Mouse (Mus musculus): ENCODE data around the gene Slc29a2. TPM values are rescaled to one million over a fixed set of nuclear protein-coding genes. Genes with fewer than 3 reads are reported as not detected.

Gene Slc29a2
- polyA plus RNA-seq (2012; rRNA removed), result 23.8 and 24.0 TPM in 2 replicates

DNA sequence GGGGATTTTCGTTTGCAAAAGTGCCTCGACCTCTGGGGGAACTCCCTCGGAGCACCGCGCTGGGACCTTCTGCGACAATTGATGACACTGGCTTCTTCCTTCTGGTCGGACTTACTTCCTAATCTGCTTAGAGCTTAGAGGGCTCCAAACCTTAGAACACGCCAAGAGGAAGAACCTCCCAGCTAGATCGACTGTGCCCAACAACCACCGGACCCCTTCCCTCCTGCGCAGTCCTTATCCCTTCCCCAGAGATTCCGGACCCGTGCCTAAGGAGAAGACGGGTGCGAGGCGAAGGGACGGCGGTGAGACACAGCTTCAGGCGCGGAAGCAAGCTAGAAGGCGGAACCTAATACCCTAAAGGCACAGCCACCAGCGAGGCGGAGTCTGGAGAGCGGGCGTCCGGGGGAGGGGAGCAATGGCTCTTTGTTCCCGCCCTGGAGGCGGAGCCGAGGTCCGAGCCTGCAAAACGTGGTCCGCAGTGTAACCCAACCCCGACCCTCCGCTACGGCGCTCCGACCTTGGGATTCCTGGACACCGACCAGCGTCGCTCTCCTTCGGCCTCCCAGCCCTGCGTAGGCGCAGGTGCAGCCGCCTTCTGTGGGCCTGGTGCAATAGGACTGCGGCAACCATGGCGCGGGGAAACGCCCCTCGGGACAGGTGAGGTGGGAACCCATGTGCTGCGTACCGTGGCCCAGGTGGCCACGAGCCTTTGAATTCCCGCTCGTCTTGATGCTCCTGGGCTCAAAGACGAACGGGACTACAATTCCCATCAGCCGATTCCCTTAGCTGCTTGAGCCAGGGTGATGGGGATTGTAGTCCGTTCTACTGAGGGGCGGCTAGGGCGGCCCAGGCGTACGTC, at the start of gene Slc29a2:
Gene Slc29a2, plus strand, starts transcription at position 240 of the 859 bp plus-strand sequence.
- TF ChIP-seq CTCF (IDR thresholded peaks at IDR 0.05; ENCODE audit: borderline replicate concordance, insufficient read depth, low read depth, low read length) (no peak), POLR2A (IDR thresholded peaks at IDR 0.05; ENCODE audit: borderline replicate concordance, insufficient read depth, low read length) (peak; percentile 84)
- under 1% methylated on average over 62 of the region's 62 CpGs for WGBS
- DNase-seq, result peak; percentile 93 to 94
- H3K4me1 ChIP-seq (ENCODE audit: control insufficient read depth, insufficient read depth, low read length), result no peaks in the 10 kb centered on the region
- H3K27me3 ChIP-seq (ENCODE audit: control insufficient read depth, insufficient read depth, low read length), result no peaks in the 10 kb centered on the region
- H3K27ac ChIP-seq (ENCODE audit: insufficient read depth, low read length), result peak within 1 kb of the TSS; percentile 32
- peak within 1 kb of the TSS; percentile 81 for H3K4me3 ChIP-seq (replicated peaks; ENCODE audit: insufficient read depth, low read depth, low read length)

DNA sequence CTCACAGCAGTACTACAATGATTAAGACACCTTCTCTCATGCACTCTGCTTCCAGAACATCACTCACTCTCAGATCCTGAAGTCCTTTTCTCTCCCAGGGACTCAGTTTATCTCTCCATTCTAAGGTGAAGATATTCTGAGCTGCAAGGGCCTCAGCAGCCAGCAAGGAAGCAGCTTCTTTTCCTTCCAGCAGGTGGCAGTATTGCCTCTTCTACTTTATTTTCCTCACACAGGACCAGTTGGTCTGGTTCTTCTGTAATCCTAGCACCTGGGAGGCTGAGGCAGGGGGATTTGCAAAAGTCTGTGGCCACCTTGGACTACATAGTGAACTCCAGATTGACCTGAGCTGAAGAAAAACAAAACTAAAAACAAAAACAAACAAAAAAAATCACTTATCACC, 41.9 kb upstream of the Slc29a2 start:
- H3K27me3 ChIP-seq (ENCODE audit: control insufficient read depth, insufficient read depth, low read length), result 0 out of 2 replicates have a peak, but pooled peaks cover 1% of the 10 kb centered on the region
- DNase-seq, result peak; percentile 70 to 77
- H3K4me1 ChIP-seq (ENCODE audit: control insufficient read depth, insufficient read depth, low read length), result no peaks in the 10 kb centered on the region
- no peak overlapping the region for H3K4me3 ChIP-seq (replicated peaks; ENCODE audit: insufficient read depth, low read depth, low read length)
- peak; percentile 84 for TF ChIP-seq CTCF (IDR thresholded peaks at IDR 0.05; ENCODE audit: borderline replicate concordance, insufficient read depth, low read depth, low read length)
- TF ChIP-seq POLR2A (IDR thresholded peaks at IDR 0.05; ENCODE audit: borderline replicate concordance, insufficient read depth, low read length), result no peak
- H3K27ac ChIP-seq (ENCODE audit: insufficient read depth, low read length), result no peak overlapping the region

DNA sequence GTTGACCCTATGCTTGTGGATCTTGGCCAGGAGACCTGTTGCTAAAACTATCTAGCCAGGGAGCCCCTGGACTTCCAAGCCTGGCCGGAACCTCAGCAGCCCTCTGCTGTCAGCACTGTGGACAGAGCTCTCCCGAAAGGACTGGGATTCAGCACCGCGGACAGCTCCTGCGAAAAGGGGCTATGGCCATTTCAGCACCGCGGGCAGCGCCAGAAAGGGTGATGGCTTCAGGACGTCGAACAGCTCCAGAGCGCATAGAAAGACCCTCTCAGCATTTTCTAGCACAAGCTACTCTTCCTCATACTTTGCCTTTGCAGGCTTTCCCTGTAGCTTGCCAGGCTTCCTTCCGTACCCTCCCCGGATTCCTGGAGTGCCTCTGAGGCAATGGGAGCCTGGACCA, 34.6 kb upstream of the Slc29a2 start:
- Histone ChIP-seq H3K27me3 (ENCODE audit: control insufficient read depth, insufficient read depth, low read length) (0 out of 2 replicates have a peak, but pooled peaks cover 1% of the 10 kb centered on the region), H3K27ac (ENCODE audit: insufficient read depth, low read length) (no peak overlapping the region)

DNA sequence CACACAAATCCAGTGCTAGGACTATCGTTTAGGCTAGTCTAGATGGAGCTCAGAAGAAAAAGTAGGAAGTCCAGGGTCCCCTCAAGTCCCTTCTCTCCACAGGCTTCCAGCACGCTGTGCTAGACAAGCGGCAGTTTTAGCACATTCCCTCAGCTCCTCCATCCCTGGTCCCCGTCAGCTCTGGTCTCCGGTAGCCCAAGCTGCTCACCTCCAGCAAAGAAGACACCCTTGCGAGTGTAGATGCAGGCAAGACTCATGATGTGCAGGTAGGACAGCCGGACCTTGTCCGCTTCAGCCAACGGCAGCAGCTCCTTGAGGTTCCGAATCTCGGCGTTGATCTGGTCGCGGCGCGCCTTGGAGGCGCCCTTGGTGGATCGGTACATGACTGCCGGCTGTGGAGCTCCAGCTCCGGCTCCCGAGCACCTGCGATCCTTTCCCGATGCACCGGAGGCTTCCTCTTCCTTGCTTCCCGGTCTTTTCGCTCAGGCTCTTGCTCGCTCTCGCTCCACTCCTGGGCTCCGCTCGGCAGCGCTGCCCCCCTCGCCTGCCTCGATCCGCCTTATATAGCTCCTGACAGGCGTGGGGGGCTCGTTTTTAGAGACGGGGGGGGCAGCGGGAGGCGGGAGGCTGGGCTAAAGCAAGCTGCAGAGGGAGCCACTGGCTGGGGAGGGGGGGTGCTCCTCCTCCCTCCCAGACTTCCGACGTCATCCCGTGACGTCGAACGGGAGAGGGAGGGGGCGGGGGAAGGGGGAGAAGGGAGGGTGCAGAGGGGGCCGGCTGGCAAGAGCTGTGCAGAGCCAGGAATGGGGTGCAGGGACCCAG, 34.0 kb upstream of the Slc29a2 start:
- Histone ChIP-seq H3K4me3 (replicated peaks; ENCODE audit: insufficient read depth, low read depth, low read length) (peak overlapping the region; percentile 65), H3K4me1 (ENCODE audit: control insufficient read depth, insufficient read depth, low read length) (peaks cover 35% of the 10 kb centered on the region), H3K27ac (ENCODE audit: insufficient read depth, low read length) (peak overlapping the region; percentile 72), H3K27me3 (ENCODE audit: control insufficient read depth, insufficient read depth, low read length) (no peaks in the 10 kb centered on the region)
- peak; percentile 89 for DNase-seq
- no peak for TF ChIP-seq CTCF (IDR thresholded peaks at IDR 0.05; ENCODE audit: borderline replicate concordance, insufficient read depth, low read depth, low read length)
- peak; percentile 80 for TF ChIP-seq POLR2A (IDR thresholded peaks at IDR 0.05; ENCODE audit: borderline replicate concordance, insufficient read depth, low read length)
- WGBS, result 2% methylated on average over 47 of the region's 47 CpGs

More for the DNA sequence above, 34.6 kb upstream of the Slc29a2 start:
- Histone ChIP-seq H3K4me1 (ENCODE audit: control insufficient read depth, insufficient read depth, low read length) (peaks cover 33% of the 10 kb centered on the region), H3K4me3 (replicated peaks; ENCODE audit: insufficient read depth, low read depth, low read length) (peak overlapping the region; percentile 65)
- no peak for TF ChIP-seq CTCF (IDR thresholded peaks at IDR 0.05; ENCODE audit: borderline replicate concordance, insufficient read depth, low read depth, low read length)
- no peak for TF ChIP-seq POLR2A (IDR thresholded peaks at IDR 0.05; ENCODE audit: borderline replicate concordance, insufficient read depth, low read length)
- DNase-seq, result peak; percentile 47 to 64
- under 1% methylated on average over 13 of the region's 13 CpGs for WGBS

DNA sequence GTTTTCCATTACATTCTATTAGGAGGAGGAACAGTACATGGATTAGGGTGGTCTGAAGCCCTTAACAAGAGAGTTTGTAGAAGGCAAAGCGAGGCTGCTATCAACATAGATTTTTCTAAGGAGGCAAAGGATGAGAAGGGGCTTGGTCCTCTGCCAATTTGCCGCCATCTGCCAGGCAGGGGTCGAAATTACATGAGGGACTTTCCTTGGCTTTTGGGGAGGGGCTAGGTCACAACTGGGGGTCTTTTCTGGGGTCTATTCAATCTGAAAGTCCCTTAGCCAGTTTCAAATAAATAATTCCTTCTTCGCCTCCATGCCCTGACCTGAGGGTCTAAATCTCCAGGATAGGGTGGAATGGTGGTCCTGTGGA, 33.4 kb upstream of the Slc29a2 start, which contains the start of gene Npas4:
Gene Npas4, minus strand, starts transcription at position 61 of the 370 bp plus-strand sequence.
- Histone ChIP-seq H3K27ac (ENCODE audit: insufficient read depth, low read length) (peak within 1 kb of the TSS; percentile 72), H3K4me3 (replicated peaks; ENCODE audit: insufficient read depth, low read depth, low read length) (peak within 1 kb of the TSS; percentile 65), H3K4me1 (ENCODE audit: control insufficient read depth, insufficient read depth, low read length) (peaks cover 41% of the 10 kb centered on the region), H3K27me3 (ENCODE audit: control insufficient read depth, insufficient read depth, low read length) (no peaks in the 10 kb centered on the region)
- no peak for DNase-seq
- TF ChIP-seq CTCF (IDR thresholded peaks at IDR 0.05; ENCODE audit: borderline replicate concordance, insufficient read depth, low read depth, low read length) (no peak), POLR2A (IDR thresholded peaks at IDR 0.05; ENCODE audit: borderline replicate concordance, insufficient read depth, low read length) (no peak)
- WGBS, result 11% methylated on average over 4 of the region's 4 CpGs

DNA sequence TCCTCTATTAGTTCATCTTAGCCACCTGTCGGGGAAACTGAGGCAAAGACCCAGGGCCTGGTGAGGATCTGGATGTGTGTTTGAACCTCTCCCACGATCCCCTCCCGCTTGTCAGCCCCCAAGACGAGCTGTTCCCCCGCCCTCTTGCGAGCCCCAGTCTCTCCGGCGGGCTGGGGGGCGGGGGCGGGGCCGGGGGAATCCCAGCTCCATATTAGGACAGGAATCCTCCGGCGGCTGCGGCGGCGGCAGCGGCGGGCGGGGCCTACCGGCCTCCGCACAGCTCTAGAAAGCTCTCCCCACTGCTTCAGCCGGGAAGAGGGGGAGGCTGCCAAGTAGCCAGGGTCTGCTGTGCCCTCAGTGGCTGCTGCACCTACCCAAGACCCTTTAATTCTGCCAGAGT, 32.9 kb upstream of the Slc29a2 start:
- H3K27me3 ChIP-seq (ENCODE audit: control insufficient read depth, insufficient read depth, low read length), result no peaks in the 10 kb centered on the region
- peak; percentile 62 to 68 for DNase-seq

DNA sequence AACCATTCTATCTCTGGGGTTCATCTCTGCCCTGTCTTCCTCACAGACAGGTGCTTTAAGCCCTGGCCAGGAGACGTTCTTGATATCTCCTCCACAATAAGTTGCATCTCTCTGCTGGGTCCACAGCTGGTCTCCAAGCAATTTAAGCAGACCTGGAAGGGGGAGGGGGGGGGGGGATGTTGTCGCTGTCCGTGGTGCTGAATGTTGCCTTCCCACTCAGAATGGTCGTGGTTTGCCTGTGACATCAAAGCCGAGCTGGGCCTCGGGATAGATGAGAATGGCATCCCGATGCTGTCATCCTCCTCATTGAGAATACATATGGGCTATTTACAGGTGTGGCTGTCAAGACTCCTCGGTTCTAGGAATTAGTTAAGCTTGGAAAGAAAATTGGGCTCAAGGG, 31.3 kb upstream of the Slc29a2 start:
- Histone ChIP-seq H3K27ac (ENCODE audit: insufficient read depth, low read length) (peak overlapping the region; percentile 64; the same call in 1 of the 2 replicates), H3K27me3 (ENCODE audit: control insufficient read depth, insufficient read depth, low read length) (no peaks in the 10 kb centered on the region), H3K4me3 (replicated peaks; ENCODE audit: insufficient read depth, low read depth, low read length) (no peak overlapping the region), H3K4me1 (ENCODE audit: control insufficient read depth, insufficient read depth, low read length) (peaks cover 40% of the 10 kb centered on the region)
- 2% methylated on average over 8 of the region's 8 CpGs for whole genome bisulfite sequencing
- TF ChIP-seq POLR2A (IDR thresholded peaks at IDR 0.05; ENCODE audit: borderline replicate concordance, insufficient read depth, low read length) (no peak), CTCF (IDR thresholded peaks at IDR 0.05; ENCODE audit: borderline replicate concordance, insufficient read depth, low read depth, low read length) (no peak)
- DNase-seq, result no peak

More for the DNA sequence above, 32.9 kb upstream of the Slc29a2 start:
- TF ChIP-seq POLR2A (IDR thresholded peaks at IDR 0.05; ENCODE audit: borderline replicate concordance, insufficient read depth, low read length) (no peak), CTCF (IDR thresholded peaks at IDR 0.05; ENCODE audit: borderline replicate concordance, insufficient read depth, low read depth, low read length) (no peak)
- no peak overlapping the region for H3K27ac ChIP-seq (ENCODE audit: insufficient read depth, low read length)
- H3K4me1 ChIP-seq (ENCODE audit: control insufficient read depth, insufficient read depth, low read length), result peaks cover 41% of the 10 kb centered on the region
- H3K4me3 ChIP-seq (replicated peaks; ENCODE audit: insufficient read depth, low read depth, low read length), result peak overlapping the region; percentile 16
- 2% methylated on average over 21 of the region's 22 CpGs for WGBS

Data from cerebellum, adult 2 months (tissue).